Mouse (Mus musculus) G1E (cell line): Measurements from ENCODE around the gene Cbwd1.

ENCODE experiments used
- CTCF ChIP-seq: IDR thresholded peaks from 2 replicates; pipeline ENCODE4 v1.5.1; 2012; ENCODE audit warnings: low read depth, low read length, inconsistent platforms, mixed read lengths
- GATA2 ChIP-seq: IDR thresholded peaks from 2 replicates; pipeline ENCODE4 v1.6.1; 2012; ENCODE audit warnings: low read depth, low read length, inconsistent platforms, borderline replicate concordance
- POLR2AphosphoS5 ChIP-seq: IDR thresholded peaks from 2 replicates; pipeline ENCODE4 v1.6.1; 2012; ENCODE audit warnings: low read depth, low read length, inconsistent platforms; ENCODE audit not compliant: insufficient replicate concordance

DNA sequence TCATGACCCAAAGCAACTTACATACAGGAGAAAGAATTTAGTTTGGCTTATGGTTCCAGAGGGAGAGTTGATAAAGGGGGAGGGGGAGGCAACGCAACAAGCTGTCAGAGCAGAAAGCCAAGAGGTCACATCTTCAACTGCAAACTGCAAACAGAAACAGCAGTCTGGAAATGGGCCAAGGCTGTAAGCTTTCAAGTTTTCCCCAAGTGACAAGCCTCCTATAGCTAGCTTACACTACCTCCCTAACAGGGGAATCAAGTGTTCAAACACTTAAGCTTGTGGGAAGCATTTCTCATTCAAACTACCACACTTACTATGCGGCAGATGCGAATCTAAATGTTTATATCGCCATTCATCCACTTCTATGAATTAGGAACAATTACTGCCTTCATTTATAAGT is 42.4 kb upstream of the Cbwd1 start:
- no peak for TF ChIP-seq GATA2
- TF ChIP-seq CTCF, result no peak
- TF ChIP-seq POLR2AphosphoS5, result no peak
